Mouse (Mus musculus) limb, embryonic 10.5 days (tissue): ENCODE measurements around the gene Yif1b. TPM values are rescaled to one million over a fixed set of nuclear protein-coding genes. Genes with fewer than 3 reads are reported as not detected.
"Not testable (repeated sequence)": the region's sequence is repeated elsewhere in the genome, so short reads cannot be mapped to it uniquely, and the experiment has no call there.

Source experiments
- DNase-seq: peaks from one replicate; pipeline ENCODE4 v3.0.0-alpha.2; 2017; ENCODE audit warnings: low spot score
- H3K27ac ChIP-seq: fragments of 300-500 bp; sonication (generic); 2 replicates; pipeline ENCODE4 v1.5.1; 2016; ENCODE audit warnings: mild to moderate bottlenecking
- H3K27me3 ChIP-seq: fragments of 300-500 bp; sonication (generic); 2 replicates; pipeline ENCODE4 v1.6.1; 2016; ENCODE audit warnings: low read depth, mild to moderate bottlenecking; ENCODE audit not compliant: poor library complexity, severe bottlenecking
- H3K36me3 ChIP-seq: fragments of 300-500 bp; sonication (generic); 2 replicates; pipeline ENCODE4 v1.6.1; 2016; ENCODE audit warnings: mild to moderate bottlenecking, moderate library complexity
- H3K4me1 ChIP-seq: fragments of 300-500 bp; sonication (generic); 2 replicates; pipeline ENCODE4 v1.6.1; 2016
- H3K4me3 ChIP-seq: fragments of 300-500 bp; sonication (generic); 2 replicates; pipeline ENCODE4 v1.5.1; 2016; ENCODE audit warnings: mild to moderate bottlenecking, moderate library complexity
- H3K9me3 ChIP-seq: fragments of 300-500 bp; sonication (generic); replicated peaks from 2 replicates; pipeline ENCODE4 v1.6.1; 2016; ENCODE audit warnings: mild to moderate bottlenecking
- WGBS: fragments of 180-500 bp; shearing (Covaris S2); methylation state at CpG from one replicate; pipeline ENCODE4 v1.1.7; 2016; 5-methylcytosine and 5-hydroxymethylcytosine counted together
- polyA plus RNA-seq: library from polyadenylated mRNA; unstranded; fragments of >200 nt; fragmentation: Nextera tagmentation; extraction: Ambion mirVana; gene quantifications from 2 replicates; pipeline ENCODE4 v1.2.1, GENCODE M21; 2016

The Yif1b gene
- polyA plus RNA-seq, result 99.8 and 103 TPM in 2 replicates

DNA sequence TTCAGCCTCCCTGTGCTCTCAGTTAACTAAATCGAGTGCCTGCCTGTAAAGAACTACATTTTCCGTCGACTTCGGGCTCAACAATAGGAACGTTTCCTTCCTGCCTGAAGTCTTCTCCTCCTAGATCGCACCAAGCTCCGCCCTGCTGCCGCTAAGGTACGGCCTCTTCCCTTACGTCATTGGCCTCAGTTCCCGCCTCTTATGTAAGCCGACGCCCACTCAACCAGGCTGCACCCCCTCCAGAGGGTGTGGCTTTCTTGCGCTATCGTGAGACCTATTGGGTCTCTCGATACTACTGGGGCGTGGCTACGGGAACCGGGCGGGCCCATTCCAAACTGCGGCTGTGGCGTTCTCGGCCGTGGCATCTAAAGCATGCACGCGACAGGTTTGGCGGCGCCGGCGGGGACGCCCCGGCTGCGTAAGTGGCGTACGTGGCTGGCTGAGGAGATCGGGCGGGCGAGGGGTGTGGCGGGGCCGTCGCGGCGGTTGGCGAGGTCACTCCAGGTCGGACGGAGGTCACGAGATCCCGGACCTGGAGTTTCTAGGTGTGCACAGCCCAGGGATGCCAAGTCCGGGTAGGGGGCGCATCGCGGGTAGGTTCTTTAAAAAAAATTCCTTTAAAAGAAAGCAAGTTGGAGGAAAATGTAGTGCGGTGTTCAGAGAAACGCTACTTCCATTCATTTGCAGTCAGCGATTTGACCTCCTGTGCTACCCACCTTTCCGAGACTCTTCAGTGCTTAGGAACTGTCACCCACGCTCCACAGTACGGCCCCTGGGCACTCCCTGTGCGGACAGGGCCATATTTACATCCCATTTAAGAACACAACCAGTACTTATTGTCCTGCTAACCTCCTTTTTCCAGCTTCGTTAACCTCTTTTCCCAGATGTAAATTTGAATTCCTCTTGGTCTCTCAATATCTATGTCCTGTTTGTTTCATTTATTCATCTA, at the start of gene Yif1b:
Yif1b (plus strand) TSS at position 311 of the 949 bp plus-strand sequence.
- Histone ChIP-seq H3K9me3 (no peaks in the 10 kb centered on the region), H3K4me1 (peaks cover 17% of the 10 kb centered on the region), H3K4me3 (peak within 1 kb of the TSS; percentile 70), H3K27ac (peak within 1 kb of the TSS; percentile 89), H3K36me3 (no peaks in the 10 kb centered on the region; the same call in 1 of the 2 replicates), H3K27me3 (peaks cover 9% of the 10 kb centered on the region)
- under 1% methylated on average over 60 of the region's 60 CpGs for WGBS
- DNase-seq, result peak; percentile 98

DNA sequence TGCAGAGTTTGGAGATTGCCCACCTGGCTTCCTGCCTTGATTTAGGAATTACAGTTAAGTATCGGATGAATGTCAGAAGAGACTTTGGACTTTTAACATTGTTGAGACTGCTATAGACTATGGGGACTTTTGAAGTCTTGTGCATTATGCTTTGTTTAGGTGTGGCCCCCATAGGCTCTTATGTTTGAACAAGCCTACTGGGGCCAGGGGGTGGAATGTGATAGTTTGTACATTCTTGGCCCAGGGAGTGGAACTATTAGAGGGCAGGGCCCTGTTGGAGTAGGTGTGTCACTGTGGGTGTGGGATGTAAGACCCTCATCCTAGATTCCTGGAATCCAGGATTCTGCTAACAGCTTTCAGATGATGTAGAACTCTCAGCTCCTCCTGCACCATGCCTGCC, 43.9 kb upstream of the Yif1b start:
- DNase-seq, H3K9me3 ChIP-seq, H3K4me3 ChIP-seq, H3K36me3 ChIP-seq, H3K4me1 ChIP-seq, H3K27me3 ChIP-seq, H3K27ac ChIP-seq: not testable (repeated sequence)
- 100% methylated on average over 1 of the region's 1 CpGs for WGBS

DNA sequence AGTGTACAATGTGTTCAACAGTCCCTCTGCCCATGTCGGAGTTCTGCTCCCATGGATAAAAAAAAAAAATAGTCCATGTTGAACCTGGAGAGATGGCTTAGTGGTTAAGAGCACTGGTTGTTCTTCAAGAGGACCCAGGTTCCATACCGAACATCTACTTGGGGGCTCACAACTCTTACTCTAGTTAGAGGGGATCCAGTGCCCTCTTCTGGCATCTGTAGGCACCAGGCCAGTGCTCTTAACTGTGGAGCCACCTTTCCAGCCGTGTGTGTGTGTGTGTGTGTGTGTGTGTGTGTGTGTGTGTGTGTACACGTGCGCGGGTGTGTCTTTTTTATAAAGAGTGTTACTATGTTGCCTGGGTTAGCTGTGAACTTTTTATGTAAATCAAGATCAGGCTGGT, 35.6 kb upstream of the Yif1b start:
- 88% methylated on average over 6 of the region's 6 CpGs for WGBS
- no peak for DNase-seq
- H3K36me3 ChIP-seq, result no peaks in the 10 kb centered on the region

DNA sequence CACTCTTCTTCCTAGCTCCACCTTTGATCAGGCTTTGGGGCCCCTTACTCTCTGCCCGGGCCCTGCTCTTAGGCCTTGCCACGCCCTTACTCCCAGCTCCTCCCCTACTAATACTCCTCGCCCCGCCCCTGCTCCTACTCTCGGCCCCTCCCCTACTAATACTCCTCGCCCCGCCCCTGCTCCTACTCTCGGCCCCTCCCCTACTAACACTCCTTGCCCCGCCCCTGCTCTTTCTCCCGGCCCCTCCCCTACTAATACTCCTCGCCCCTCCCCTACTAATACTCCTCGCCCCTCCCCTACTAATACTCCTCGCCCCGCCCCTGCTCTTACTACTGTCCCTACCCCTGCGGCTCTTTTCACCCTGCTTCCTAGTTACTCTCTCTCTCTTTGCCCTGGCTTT, 27.1 kb upstream of the Yif1b start:
- 27% methylated on average over 15 of the region's 15 CpGs for WGBS
- not testable (repeated sequence) for H3K36me3 ChIP-seq, DNase-seq, H3K9me3 ChIP-seq
- peak overlapping the region; percentile 47 for H3K4me3 ChIP-seq
- H3K27me3 ChIP-seq, result peaks cover 24% of the 10 kb centered on the region
- peaks cover 20% of the 10 kb centered on the region for H3K4me1 ChIP-seq
- H3K27ac ChIP-seq, result 0 out of 2 replicates have a peak overlapping the region, but pooled peaks have one; percentile 51

More for the DNA sequence above, 35.6 kb upstream of the Yif1b start:
- H3K4me1 ChIP-seq, result no peaks in the 10 kb centered on the region
- no peaks in the 10 kb centered on the region for H3K27me3 ChIP-seq
- H3K9me3 ChIP-seq, result no peaks in the 10 kb centered on the region
- no peak overlapping the region for H3K4me3 ChIP-seq
- H3K27ac ChIP-seq, result no peak overlapping the region

DNA sequence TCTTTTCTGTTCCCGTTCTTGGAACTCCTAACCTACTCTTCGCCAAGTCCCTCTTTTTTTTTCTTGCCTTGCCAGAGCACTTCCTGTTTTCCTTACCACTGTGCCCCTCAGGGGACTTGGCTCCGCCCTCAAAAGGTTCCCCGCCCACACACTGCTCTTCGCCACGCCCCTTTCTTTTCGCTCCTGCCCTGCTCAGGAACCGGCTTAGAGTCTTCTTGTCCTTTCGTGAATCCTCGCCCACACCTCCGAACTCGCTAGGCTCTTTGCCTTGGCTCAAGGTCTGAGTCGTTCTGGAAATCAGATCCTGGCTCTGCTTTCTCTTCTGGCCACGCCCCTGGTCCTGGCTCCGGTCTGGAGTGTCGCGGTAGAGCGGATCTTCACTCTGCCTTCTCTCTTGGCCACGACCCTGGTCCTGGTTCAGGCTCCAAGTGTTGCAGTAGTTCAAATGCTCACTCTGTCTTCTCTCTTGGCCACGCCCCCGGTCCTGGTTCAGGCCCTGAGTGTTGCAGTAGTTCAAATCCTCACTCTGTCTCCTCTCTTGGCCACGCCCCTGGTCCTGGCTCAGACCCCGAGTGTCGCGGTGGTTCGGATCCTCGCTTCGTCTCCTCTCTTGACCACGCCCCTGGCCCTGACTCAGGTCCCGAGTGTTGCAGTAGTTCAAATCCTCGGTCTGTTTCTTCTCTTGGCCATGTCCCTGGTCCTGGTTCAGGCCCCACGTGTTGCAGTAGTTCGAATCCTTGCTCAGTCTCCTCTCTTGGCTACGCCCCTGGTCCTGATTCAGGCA, 26.5 kb upstream of the Yif1b start:
- peak; percentile 77 for DNase-seq
- WGBS, result 5% methylated on average over 34 of the region's 34 CpGs
- peak overlapping the region; percentile 47 for H3K4me3 ChIP-seq
- peaks cover 20% of the 10 kb centered on the region for H3K4me1 ChIP-seq
- H3K27me3 ChIP-seq, result peaks cover 24% of the 10 kb centered on the region
- no peaks in the 10 kb centered on the region for H3K9me3 ChIP-seq
- H3K27ac ChIP-seq, result peak overlapping the region; percentile 51; the same call in 1 of the 2 replicates
- H3K36me3 ChIP-seq, result no peaks in the 10 kb centered on the region

DNA sequence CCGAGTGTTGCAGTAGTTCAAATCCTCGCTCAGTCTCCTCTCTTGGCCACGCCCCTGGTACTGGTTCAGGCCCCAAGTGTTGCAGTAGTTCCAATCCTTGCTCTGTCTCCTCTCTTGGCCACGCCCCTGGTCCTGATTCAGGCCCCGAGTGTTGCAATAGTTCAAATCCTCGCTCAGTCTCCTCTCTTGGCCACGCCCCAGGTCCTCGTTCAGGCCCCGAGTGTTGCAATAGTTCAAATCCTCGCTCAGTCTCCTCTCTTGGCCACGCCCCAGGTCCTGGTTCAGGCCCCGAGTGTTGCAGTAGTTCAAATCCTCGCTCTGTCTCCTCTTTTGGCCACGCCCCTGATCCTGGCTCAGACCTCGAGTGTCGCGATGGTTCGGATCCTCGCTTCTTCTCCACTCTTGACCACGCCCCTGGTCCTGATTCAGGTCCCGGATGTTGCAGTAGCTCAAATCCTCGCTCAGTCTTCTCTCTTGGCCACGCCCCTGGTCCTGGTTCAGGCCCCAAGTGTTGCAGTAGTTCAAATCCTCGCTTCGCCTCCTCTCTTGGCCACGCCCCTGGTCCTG, 25.8 kb upstream of the Yif1b start:
- Histone ChIP-seq H3K36me3 (no peaks in the 10 kb centered on the region), H3K27me3 (peaks cover 24% of the 10 kb centered on the region), H3K4me1 (peaks cover 20% of the 10 kb centered on the region), H3K27ac (no peak overlapping the region), H3K4me3 (peak overlapping the region; percentile 47), H3K9me3 (no peaks in the 10 kb centered on the region)
- 9% methylated on average over 26 of the region's 26 CpGs for WGBS
- peak; percentile 43 for DNase-seq

DNA sequence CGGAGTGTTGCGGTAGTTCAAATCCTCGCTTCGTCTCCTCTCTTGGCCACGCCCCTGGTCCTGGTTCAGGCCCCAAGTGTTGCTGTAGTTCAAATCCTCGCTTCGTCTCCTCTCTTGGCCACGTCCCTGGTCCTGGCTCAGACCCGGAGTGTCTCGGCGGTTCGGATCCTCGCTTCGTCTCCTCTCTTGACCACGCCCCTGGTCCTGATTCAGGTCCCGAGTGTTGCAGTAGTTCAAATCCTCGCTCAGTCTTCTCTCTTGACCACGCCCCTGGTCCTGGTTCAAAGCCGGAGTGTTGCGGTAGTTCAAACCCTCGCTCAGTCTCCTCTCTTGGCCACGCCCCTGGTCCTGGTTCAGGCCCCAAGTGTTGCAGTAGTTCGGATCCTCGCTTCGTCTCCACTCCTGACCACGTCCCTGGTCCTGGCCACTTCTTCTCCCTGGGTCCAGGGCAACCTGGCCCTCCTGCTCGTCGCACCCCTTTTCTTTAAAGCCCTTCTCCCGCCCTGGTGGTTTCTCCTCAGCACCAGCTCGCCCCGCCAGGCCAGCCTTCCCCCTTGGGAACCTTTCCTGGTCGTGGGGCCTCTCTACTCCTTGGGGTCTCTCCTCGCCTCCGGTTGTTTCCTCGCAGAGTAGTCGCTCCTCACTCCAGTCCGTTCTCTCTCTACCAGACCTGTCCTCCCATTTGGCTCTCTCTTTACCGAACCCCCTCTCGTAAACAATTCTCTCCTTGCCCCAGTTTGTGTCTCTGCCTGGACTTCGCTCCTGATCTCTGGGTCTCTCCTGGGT, 25.2 kb upstream of the Yif1b start:
- Histone ChIP-seq H3K27me3 (peaks cover 24% of the 10 kb centered on the region), H3K4me1 (peaks cover 20% of the 10 kb centered on the region), H3K4me3 (peak overlapping the region; percentile 38)
- DNase-seq, H3K27ac ChIP-seq, H3K9me3 ChIP-seq, H3K36me3 ChIP-seq: not testable (repeated sequence)
- WGBS, result 14% methylated on average over 40 of the region's 40 CpGs

DNA sequence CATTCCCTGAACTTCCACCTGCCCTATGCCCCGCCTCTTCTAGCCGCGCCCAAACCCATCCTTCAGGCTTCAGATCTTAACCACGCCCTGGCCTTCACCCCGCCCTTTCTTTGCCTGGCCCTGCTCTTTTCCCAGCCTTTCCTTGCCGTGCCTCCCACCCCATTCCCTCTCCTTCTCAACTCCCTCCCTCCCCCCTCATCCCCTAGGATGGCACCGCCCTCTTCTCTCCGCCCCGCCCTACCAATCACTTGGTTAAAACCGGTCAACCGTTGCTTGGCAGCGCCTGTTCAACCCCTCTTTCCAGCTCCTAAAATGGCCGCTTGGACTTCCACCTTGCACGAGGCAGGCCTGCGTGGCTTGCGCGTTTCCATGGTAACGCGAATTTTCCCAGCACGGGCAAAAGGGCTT, 24.4 kb upstream of the Yif1b start, which contains the start of gene Catsperg1:
Catsperg1 (minus strand) TSS at position 361 of the 408 bp plus-strand sequence.
- WGBS, result 3% methylated on average over 20 of the region's 20 CpGs
- no peaks in the 10 kb centered on the region for H3K36me3 ChIP-seq
- DNase-seq, result peak; percentile 70
- peaks cover 24% of the 10 kb centered on the region for H3K27me3 ChIP-seq
- H3K27ac ChIP-seq, result no peak within 1 kb of the TSS
- peaks cover 20% of the 10 kb centered on the region for H3K4me1 ChIP-seq
- H3K4me3 ChIP-seq, result peak within 1 kb of the TSS; percentile 38
- H3K9me3 ChIP-seq, result no peaks in the 10 kb centered on the region

DNA sequence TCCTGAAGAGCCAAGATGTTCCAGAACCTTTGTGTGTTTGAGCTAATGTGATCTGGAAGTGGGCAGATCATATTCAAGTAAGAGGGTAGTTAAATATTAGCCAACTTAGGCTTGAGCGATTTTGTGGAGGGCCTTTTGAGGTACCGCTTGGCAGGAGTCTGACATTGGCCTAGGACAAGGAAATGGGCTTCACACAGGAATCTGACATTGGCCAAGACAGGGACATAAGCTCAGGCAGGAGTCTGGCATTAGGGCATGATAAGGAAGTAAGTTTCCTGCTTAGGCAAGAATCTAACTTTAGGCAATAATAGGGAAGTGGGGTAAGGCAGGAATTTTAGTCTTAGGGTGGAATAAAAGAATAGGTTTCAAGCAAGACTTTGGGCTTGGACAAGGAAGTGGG, 23.9 kb upstream of the Yif1b start:
- WGBS, result 62% methylated on average over 2 of the region's 2 CpGs
- DNase-seq, result no peak
- H3K4me3 ChIP-seq, result peak overlapping the region; percentile 38; the same call in 1 of the 2 replicates

DNA sequence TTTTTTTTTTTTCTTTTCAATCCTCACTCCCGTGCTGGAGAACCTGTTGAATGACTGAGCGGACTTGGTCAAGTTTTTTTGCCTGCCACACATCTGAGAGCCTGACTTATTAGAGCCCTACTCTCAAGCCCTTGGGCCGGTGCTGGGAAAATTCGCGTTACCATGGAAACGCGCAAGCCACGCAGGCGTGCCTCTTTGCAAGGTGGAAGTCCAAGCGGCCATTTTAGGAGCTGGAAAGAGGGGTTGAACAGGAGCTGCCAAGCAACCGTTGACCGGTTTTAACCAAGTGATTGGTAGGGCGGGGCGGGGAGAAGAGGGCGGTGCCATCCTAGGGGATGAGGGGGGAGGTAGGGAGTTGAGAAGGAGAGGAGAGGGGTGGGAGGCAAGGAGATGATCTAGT, 23.3 kb upstream of the Yif1b start:
- H3K36me3 ChIP-seq, result no peaks in the 10 kb centered on the region
- WGBS, result 37% methylated on average over 15 of the region's 15 CpGs

More for the DNA sequence above, 23.9 kb upstream of the Yif1b start:
- H3K9me3 ChIP-seq, result no peaks in the 10 kb centered on the region
- no peaks in the 10 kb centered on the region for H3K36me3 ChIP-seq
- peaks cover 24% of the 10 kb centered on the region for H3K27me3 ChIP-seq
- H3K4me1 ChIP-seq, result peaks cover 20% of the 10 kb centered on the region
- no peak overlapping the region for H3K27ac ChIP-seq

DNA sequence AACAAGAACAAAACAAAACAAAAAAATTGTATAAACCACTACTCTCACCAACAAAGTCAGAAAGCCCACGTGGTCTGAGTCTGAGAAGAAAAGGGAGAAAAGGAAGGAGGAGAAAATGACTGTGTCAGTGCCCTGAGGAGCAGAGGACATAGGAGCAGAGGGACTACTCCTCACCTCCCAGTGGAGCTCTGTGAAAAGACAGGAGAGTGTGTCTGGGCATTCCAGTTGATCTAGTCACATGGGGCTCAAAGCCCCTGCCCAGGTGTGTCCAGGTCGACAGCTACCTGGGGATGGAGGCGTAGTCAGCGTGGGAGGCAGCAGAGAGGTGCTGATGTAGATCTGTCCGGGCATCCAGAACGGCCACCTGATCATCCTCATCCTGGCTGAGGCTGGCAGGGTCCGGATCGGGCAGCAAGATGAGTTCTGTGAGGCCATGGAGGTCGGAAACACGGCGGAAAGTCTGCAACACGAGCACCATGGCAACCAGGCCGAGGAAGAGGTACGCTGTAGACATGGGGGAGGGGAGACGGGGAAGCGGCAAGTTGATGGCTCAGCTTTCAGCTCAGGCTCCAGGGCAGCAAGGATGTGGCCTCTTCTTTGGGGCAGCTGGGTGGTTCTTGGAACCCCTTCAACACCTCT, 13.3 kb upstream of the Yif1b start:
- peak; percentile 62 for DNase-seq
- Histone ChIP-seq H3K9me3 (no peaks in the 10 kb centered on the region; the same call in 1 of the 2 replicates), H3K27ac (peak overlapping the region; percentile 71), H3K4me1 (peaks cover 11% of the 10 kb centered on the region), H3K27me3 (peaks cover 12% of the 10 kb centered on the region; the same call in 1 of the 2 replicates), H3K4me3 (peak overlapping the region; percentile 37), H3K36me3 (no peaks in the 10 kb centered on the region)
- WGBS, result 9% methylated on average over 16 of the region's 16 CpGs

More for the DNA sequence above, 23.3 kb upstream of the Yif1b start:
- Histone ChIP-seq H3K4me3 (no peak overlapping the region), H3K27ac (no peak overlapping the region), H3K27me3 (peaks cover 24% of the 10 kb centered on the region), H3K4me1 (peaks cover 20% of the 10 kb centered on the region), H3K9me3 (no peaks in the 10 kb centered on the region; the same call in 1 of the 2 replicates)
- no peak for DNase-seq
